Mouse (Mus musculus) common myeloid progenitor, adult 5-6 weeks (primary cell): ENCODE results near the gene Prr5l. TPM values are rescaled to one million over a fixed set of nuclear protein-coding genes. Genes with fewer than 3 reads are reported as not detected.
"Not testable (repeated sequence)": the region's sequence is repeated elsewhere in the genome, so short reads cannot be mapped to it uniquely, and the experiment has no call there.

Experiments
- ATAC-seq: replicated peaks from 2 replicates; pipeline ENCODE4 v1.8.0; 2016; ENCODE audit warnings: low read depth, mild to moderate bottlenecking, moderate TSS enrichment, inconsistent platforms; ENCODE audit not compliant: poor library complexity, severe bottlenecking
- total RNA-seq: library from RNA; stranded (forward); fragments of 200-1000, 187-1606 nt; gene quantifications from 2 replicates; pipeline ENCODE4 v1.2.3, GENCODE M21; 2017

The Prr5l gene
- total RNA-seq, 1 experiment from 2014 or later = 0.05 TPM

GRCm38 (mm10) chr2:101783255-101783654 lies 99.6 kb downstream of the Prr5l start:
- ATAC-seq = no peak

- peak; percentile 92 for ATAC-seq
Measured at GRCm38 (mm10) chr2:101781357-101781777, 101.5 kb downstream of the Prr5l start.

GRCm38 (mm10) chr2:101778080-101778479 lies 104.7 kb downstream of the Prr5l start:
- ATAC-seq = no peak

GRCm38 (mm10) chr2:101763503-101763902 lies 119.3 kb downstream of the Prr5l start:
- ATAC-seq = no peak

- peak; percentile 76 for ATAC-seq
Measured at GRCm38 (mm10) chr2:101762955-101763386, 119.9 kb downstream of the Prr5l start.

GRCm38 (mm10) chr2:101762405-101762804 lies 120.4 kb downstream of the Prr5l start:
- peak; percentile 65 for ATAC-seq

- no peak for ATAC-seq
Measured at GRCm38 (mm10) chr2:101761898-101762297, 120.9 kb downstream of the Prr5l start.

GRCm38 (mm10) chr2:101759523-101760277 lies 123.1 kb downstream of the Prr5l start:
- no peak for ATAC-seq

- ATAC-seq = no peak
Measured at GRCm38 (mm10) chr2:101757806-101758205, 125.0 kb downstream of the Prr5l start.

GRCm38 (mm10) chr2:101756069-101756753 lies 126.6 kb downstream of the Prr5l start:
- ATAC-seq = peak; percentile 77

GRCm38 (mm10) chr2:101754939-101755555 lies 127.8 kb downstream of the Prr5l start:
- ATAC-seq = no peak

- peak; percentile 22; the same call in 1 of the 2 replicates for ATAC-seq
Measured at GRCm38 (mm10) chr2:101754428-101754827, 128.4 kb downstream of the Prr5l start.

GRCm38 (mm10) chr2:101752979-101753378 lies 129.8 kb downstream of the Prr5l start:
- no peak for ATAC-seq

GRCm38 (mm10) chr2:101752402-101752801 lies 130.4 kb downstream of the Prr5l start:
- ATAC-seq = 0 out of 2 replicates have a peak, but pooled peaks have one; percentile 17

GRCm38 (mm10) chr2:101751236-101751922 lies 131.4 kb downstream of the Prr5l start:
- ATAC-seq = no peak

- no peak for ATAC-seq
Measured at GRCm38 (mm10) chr2:101746537-101746936, 136.3 kb downstream of the Prr5l start.

- ATAC-seq = not testable (repeated sequence)
Measured at GRCm38 (mm10) chr2:101745656-101746055, 137.2 kb downstream of the Prr5l start.

GRCm38 (mm10) chr2:101742072-101742860 lies 140.6 kb downstream of the Prr5l start:
- no peak for ATAC-seq

GRCm38 (mm10) chr2:101741653-101742052 lies 141.2 kb downstream of the Prr5l start:
- no peak for ATAC-seq
